Comparison of ENCODE assay signal across 8 mouse cellular contexts in genomic region chr7:133620721-133621120, GRCm38 (mm10). TPM values are rescaled to one million over a fixed set of nuclear protein-coding genes. Genes with fewer than 3 reads are reported as not detected.
DNase-seq lines count a peak whose midpoint lies in the region; ATAC-seq and TF ChIP-seq lines count a peak whose summit lies in the region.
"Had no signal": no experiment of that assay in that cellular context is flagged by ENCODE, and none has a peak within 500 bp of the region (broad histone marks: within the 10 kb centered on the region; RNA-seq: fewer than 3 reads in every experiment).

No protein-coding gene starts in this region.

- DNase-seq in layer of hippocampus, adult 2 months (ENCODE audit: low spot score in 2 of 2): peak; percentile 32 to 44
- no peak for DNase-seq in layer of hippocampus, adult 8-10 months (ENCODE audit: low spot score in 2 of 2)
- peak; percentile 25 for DNase-seq in R1 (ENCODE audit: low read depth, low spot score)
- DNase-seq in limb, embryonic 14.5 days (ENCODE audit: low spot score): peak; percentile 39
- DNase-seq in ovary, postnatal 14 days (ENCODE audit: low spot score): no peak

- H3K4me3 ChIP-seq in layer of hippocampus, adult 2 months: peak overlapping the region; percentile 27; the same call in 1 of the 2 replicates
- H3K4me3 ChIP-seq in embryonic facial prominence, embryonic 15.5 days (replicated peaks): no peak overlapping the region
- no peak overlapping the region for H3K4me3 ChIP-seq in limb, embryonic 14.5 days (replicated peaks; ENCODE audit: low read length)
- H3K4me3 ChIP-seq: limb, embryonic 15.5 days had no signal

- H3K36me3 ChIP-seq in embryonic facial prominence, embryonic 15.5 days: no peaks in the 10 kb centered on the region
- no peaks in the 10 kb centered on the region for H3K36me3 ChIP-seq in limb, embryonic 14.5 days (ENCODE audit: control insufficient read depth, insufficient read depth, low read length)
- H3K36me3 ChIP-seq: limb, embryonic 15.5 days had no signal

- WGBS in embryonic facial prominence, embryonic 15.5 days: 30% methylated on average over 11 of the region's 11 CpGs
- 22% methylated on average over 11 of the region's 11 CpGs for WGBS in limb, embryonic 14.5 days

- peak overlapping the region; percentile 15; the same call in 1 of the 2 replicates for H3K27ac ChIP-seq in layer of hippocampus, adult 2 months
- no peak overlapping the region for H3K27ac ChIP-seq in embryonic facial prominence, embryonic 15.5 days (replicated peaks)
- H3K27ac ChIP-seq in limb, embryonic 14.5 days (replicated peaks; ENCODE audit: low read depth, low read length): no peak overlapping the region
- H3K27ac ChIP-seq: limb, embryonic 15.5 days had no signal

- H3K27me3 ChIP-seq in embryonic facial prominence, embryonic 15.5 days: no peaks in the 10 kb centered on the region; the same call in 1 of the 2 replicates
- H3K27me3 ChIP-seq in limb, embryonic 14.5 days (ENCODE audit: control insufficient read depth, insufficient read depth, low read length): no peaks in the 10 kb centered on the region

- H3K4me2 ChIP-seq in embryonic facial prominence, embryonic 15.5 days (replicated peaks): peak overlapping the region; percentile 36; the same call in 1 of the 2 replicates
- H3K4me2 ChIP-seq in limb, embryonic 14.5 days (replicated peaks; ENCODE audit: low read depth, low read length, severe bottlenecking): peak overlapping the region; percentile 28
- H3K4me2 ChIP-seq: limb, embryonic 15.5 days had no signal

- H3K9me3 ChIP-seq in embryonic facial prominence, embryonic 15.5 days (replicated peaks): no peaks in the 10 kb centered on the region
- no peaks in the 10 kb centered on the region for H3K9me3 ChIP-seq in limb, embryonic 14.5 days (ENCODE audit: control insufficient read depth, low read length)
- H3K9me3 ChIP-seq: limb, embryonic 15.5 days had no signal

- peak; percentile 72 for TF ChIP-seq CTCF in layer of hippocampus, adult 2 months (conservative IDR thresholded peaks at IDR 0.05)

- no peak for TF ChIP-seq POLR2A in limb, embryonic 14.5 days (IDR thresholded peaks at IDR 0.05; ENCODE audit: borderline replicate concordance, extremely low read depth, insufficient read depth, insufficient read length)

- ATAC-seq in embryonic facial prominence, embryonic 15.5 days (ENCODE audit: insufficient number of reproducible peaks, low FRiP score, low TSS enrichment, low read depth): no peak
- ATAC-seq in limb, embryonic 14.5 days (ENCODE audit: low FRiP score, low read depth): no peak
- no peak for ATAC-seq in activated CD4-positive, CD25-positive, alpha-beta regulatory T cell, adult 4 months

- H3K4me1 ChIP-seq in embryonic facial prominence, embryonic 15.5 days: no peaks in the 10 kb centered on the region
- peaks cover 4% of the 10 kb centered on the region; the same call in 1 of the 2 replicates for H3K4me1 ChIP-seq in limb, embryonic 14.5 days (ENCODE audit: control insufficient read depth, insufficient read depth, low read length)

- no peak overlapping the region for H3K9ac ChIP-seq in embryonic facial prominence, embryonic 15.5 days
- no peak overlapping the region for H3K9ac ChIP-seq in limb, embryonic 14.5 days (ENCODE audit: low read depth, low read length, severe bottlenecking)
- H3K9ac ChIP-seq: limb, embryonic 15.5 days had no signal

RNA-seq across cellular contexts. Expression of gene Edrf1, which starts 16.6 kb away (rescaled TPM):
- total RNA-seq in layer of hippocampus, adult 2 months (2021): 10 to 100 TPM; 29.0 to 30.5 TPM
- 10 to 100 TPM; 24.3 to 38.6 (median 30.7) TPM for total RNA-seq in layer of hippocampus, adult 8-10 months (2022)
- polyA plus RNA-seq in embryonic facial prominence, embryonic 15.5 days (2015; fragmentation: Nextera tagmentation; extraction: Ambion mirVana): 16.6 and 17.7 TPM in 2 replicates
- 20.9 and 21.8 TPM in 2 replicates for polyA plus RNA-seq in limb, embryonic 14.5 days (2012; rRNA removed)
- 22.6 and 22.7 TPM in 2 replicates for polyA plus RNA-seq in limb, embryonic 14.5 days (2014; fragmentation: Nextera tagmentation; extraction: Ambion mirVana)
- 10 to 100 TPM; 10.2 to 11.7 TPM for polyA plus RNA-seq in activated CD4-positive, CD25-positive, alpha-beta regulatory T cell, adult 4 months (2017; shearing (Covaris generic))

RNA-seq across cellular contexts. Expression of gene Tex36, which starts 18.8 kb away (rescaled TPM):
- not detected for total RNA-seq in layer of hippocampus, adult 2 months (2021)
- total RNA-seq in layer of hippocampus, adult 8-10 months (2022): not detected
- not detected in 2 replicates for polyA plus RNA-seq in embryonic facial prominence, embryonic 15.5 days (2015; fragmentation: Nextera tagmentation; extraction: Ambion mirVana)
- polyA plus RNA-seq in limb, embryonic 14.5 days (2012; rRNA removed): not detected in 2 replicates
- not detected in 2 replicates for polyA plus RNA-seq in limb, embryonic 14.5 days (2014; fragmentation: Nextera tagmentation; extraction: Ambion mirVana)
- not detected for polyA plus RNA-seq in activated CD4-positive, CD25-positive, alpha-beta regulatory T cell, adult 4 months (2017; shearing (Covaris generic))
- polyA plus RNA-seq: limb, embryonic 15.5 days had no signal

RNA-seq across cellular contexts. Expression of gene Mmp21, which starts 59.1 kb away (rescaled TPM):
- total RNA-seq in layer of hippocampus, adult 2 months (2021): under 1 TPM; 0.12 to 0.41 TPM
- total RNA-seq in layer of hippocampus, adult 8-10 months (2022): under 1 TPM in 3 of 4 experiments, not detected in 1; 0.18 to 0.23 (median 0.20) TPM
- 0.13 and 0.17 TPM in 2 replicates for polyA plus RNA-seq in embryonic facial prominence, embryonic 15.5 days (2015; fragmentation: Nextera tagmentation; extraction: Ambion mirVana)
- polyA plus RNA-seq in limb, embryonic 14.5 days (2012; rRNA removed): 0.08 TPM in 1 of 2 replicates, not detected in the other
- not detected in 2 replicates for polyA plus RNA-seq in limb, embryonic 14.5 days (2014; fragmentation: Nextera tagmentation; extraction: Ambion mirVana)
- under 1 TPM in 1 of 2 experiments, not detected in 1; 0.33 TPM for polyA plus RNA-seq in activated CD4-positive, CD25-positive, alpha-beta regulatory T cell, adult 4 months (2017; shearing (Covaris generic))
- polyA plus RNA-seq: limb, embryonic 15.5 days had no signal

Comparison
In these comparisons a context has a peak if more than half of its experiments do, and no peak if none do; other contexts are left out.
1. DNase-seq: peak in layer of hippocampus, adult 2 months (2 of 2), R1 (single experiment) and limb, embryonic 14.5 days (single experiment); none in layer of hippocampus, adult 8-10 months (0 of 2) and ovary, postnatal 14 days (single experiment).